Mouse (Mus musculus): ENCODE results near the gene Slc26a1. TPM values are rescaled to one million over a fixed set of nuclear protein-coding genes. Genes with fewer than 3 reads are reported as not detected.

Slc26a1 gene
- polyA plus RNA-seq, 1 experiment from 2014 or later: 1.1 TPM

DNA sequence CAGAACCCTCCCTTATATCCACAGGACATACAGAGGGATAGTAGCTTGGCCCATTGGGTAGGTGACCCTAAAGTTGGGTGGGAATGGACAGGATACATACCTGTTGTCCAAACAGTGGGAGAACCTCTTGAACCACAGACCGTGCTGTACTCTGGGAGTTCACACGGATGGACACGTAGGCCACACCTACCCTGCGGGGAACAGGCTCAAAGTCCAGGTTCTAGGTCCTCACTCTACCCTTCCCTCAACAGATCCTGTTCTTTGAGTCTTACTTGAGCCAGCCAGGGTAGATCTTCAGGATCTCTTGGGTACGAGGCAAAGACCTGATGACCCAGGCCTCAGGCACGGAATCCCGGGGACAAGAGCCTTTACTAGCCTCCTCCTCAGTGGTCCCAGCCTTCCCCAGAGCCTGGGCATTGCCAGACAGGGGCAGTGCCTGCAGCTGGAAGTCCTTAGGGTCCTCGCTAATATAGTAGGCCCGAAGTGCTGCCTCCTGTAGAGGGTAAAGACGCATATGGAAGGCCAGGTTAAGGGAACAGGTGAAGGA is 20.9 kb downstream of the Slc26a1 start:
- no peaks in the 10 kb centered on the region for H3K9me3 ChIP-seq
- H3K4me2 ChIP-seq: no peak overlapping the region
- no peak overlapping the region for H3K4me3 ChIP-seq
- no peaks in the 10 kb centered on the region for H3K27me3 ChIP-seq
- H3K36me3 ChIP-seq: peaks cover 84% of the 10 kb centered on the region
- ATAC-seq (ENCODE audit: insufficient number of reproducible peaks, insufficient read depth, low FRiP score, low TSS enrichment, low read depth): no peak
- H3K4me1 ChIP-seq: peaks cover 4% of the 10 kb centered on the region
- H3K27ac ChIP-seq: no peak overlapping the region
- 93% methylated on average over 10 of the region's 10 CpGs for WGBS
- H3K9ac ChIP-seq: no peak overlapping the region

- no peaks in the 10 kb centered on the region for H3K9me3 ChIP-seq
- H3K27ac ChIP-seq: no peak overlapping the region
- H3K9ac ChIP-seq: no peak overlapping the region
- H3K36me3 ChIP-seq: peaks cover 95% of the 10 kb centered on the region
- H3K4me3 ChIP-seq: no peak overlapping the region
- 90% methylated on average over 6 of the region's 6 CpGs for WGBS
- H3K4me1 ChIP-seq: no peaks in the 10 kb centered on the region
- ATAC-seq (ENCODE audit: insufficient number of reproducible peaks, insufficient read depth, low FRiP score, low TSS enrichment, low read depth): no peak
- no peaks in the 10 kb centered on the region for H3K27me3 ChIP-seq
- H3K4me2 ChIP-seq: no peak overlapping the region
These were observed 22.0 kb downstream of the Slc26a1 start for GRCm38 (mm10) chr5:108653341-108653740.

DNA sequence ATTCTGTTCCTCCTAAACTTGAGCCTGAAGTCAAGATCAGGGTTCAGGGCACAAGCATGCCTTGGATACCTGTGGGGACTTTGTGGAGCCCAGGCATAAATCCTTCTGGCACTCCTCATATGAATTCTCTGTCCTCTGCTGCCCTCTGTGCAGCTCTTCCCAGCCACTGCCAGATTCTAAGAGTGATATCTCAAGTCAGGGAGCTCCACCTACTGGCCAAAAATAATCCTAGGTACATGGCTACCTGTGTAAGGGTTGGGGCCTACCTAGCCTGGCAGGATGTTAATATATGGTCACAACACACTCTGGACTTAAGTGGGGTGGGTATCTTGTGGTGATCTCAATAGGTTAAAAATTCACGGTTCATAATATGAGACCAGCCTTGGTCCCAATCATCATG is 23.5 kb downstream of the Slc26a1 start:
- H3K36me3 ChIP-seq: peaks cover 96% of the 10 kb centered on the region
- ATAC-seq (ENCODE audit: insufficient number of reproducible peaks, insufficient read depth, low FRiP score, low TSS enrichment, low read depth): no peak
- H3K4me1 ChIP-seq: no peaks in the 10 kb centered on the region

DNA sequence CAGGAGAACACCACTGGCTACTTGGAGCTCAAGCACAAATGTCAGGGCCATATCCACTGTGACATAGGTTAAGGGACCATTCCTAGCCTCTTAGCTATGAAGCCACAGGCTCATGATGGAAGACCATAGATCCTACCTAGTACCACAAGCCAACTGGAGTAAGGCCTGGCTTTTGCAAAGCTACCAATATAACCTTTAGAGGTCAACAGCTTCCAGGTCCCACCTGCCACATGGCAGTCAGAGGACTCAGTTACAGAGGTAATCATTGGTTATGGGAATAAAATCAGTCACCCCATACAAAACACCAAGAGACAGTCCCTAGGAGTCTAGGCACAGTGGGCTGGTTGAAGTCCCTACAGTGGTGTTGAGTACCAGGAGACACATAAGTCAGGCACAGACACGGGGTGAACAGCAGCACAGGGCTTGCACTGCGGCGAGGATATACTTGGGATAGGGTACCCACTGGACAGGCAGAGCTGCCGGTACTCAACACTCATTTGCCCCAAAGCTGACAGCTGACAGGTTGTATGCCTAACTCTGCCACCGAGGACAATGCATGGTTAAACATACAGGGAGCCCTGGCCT is 24.1 kb downstream of the Slc26a1 start:
- Histone ChIP-seq H3K27me3 (no peaks in the 10 kb centered on the region), H3K27ac (no peak overlapping the region), H3K9ac (no peak overlapping the region), H3K4me2 (no peak overlapping the region), H3K4me1 (no peaks in the 10 kb centered on the region), H3K4me3 (no peak overlapping the region), H3K36me3 (peaks cover 97% of the 10 kb centered on the region), H3K9me3 (no peaks in the 10 kb centered on the region)
- 84% methylated on average over 5 of the region's 5 CpGs for WGBS
- ATAC-seq (ENCODE audit: insufficient number of reproducible peaks, insufficient read depth, low FRiP score, low TSS enrichment, low read depth): no peak

More for the DNA sequence above, 23.5 kb downstream of the Slc26a1 start:
- Histone ChIP-seq H3K27ac (no peak overlapping the region), H3K9ac (no peak overlapping the region), H3K9me3 (no peaks in the 10 kb centered on the region), H3K4me2 (no peak overlapping the region), H3K4me3 (no peak overlapping the region), H3K27me3 (no peaks in the 10 kb centered on the region)
- 48% methylated on average over 1 of the region's 1 CpGs for WGBS

- Histone ChIP-seq H3K9ac (no peak overlapping the region), H3K27ac (no peak overlapping the region), H3K4me1 (no peaks in the 10 kb centered on the region), H3K9me3 (no peaks in the 10 kb centered on the region), H3K27me3 (no peaks in the 10 kb centered on the region), H3K4me2 (no peak overlapping the region), H3K36me3 (peaks cover 97% of the 10 kb centered on the region), H3K4me3 (no peak overlapping the region)
- 88% methylated on average over 7 of the region's 7 CpGs for WGBS
- no peak for ATAC-seq (ENCODE audit: insufficient number of reproducible peaks, insufficient read depth, low FRiP score, low TSS enrichment, low read depth)
These were observed 25.0 kb downstream of the Slc26a1 start for GRCm38 (mm10) chr5:108650341-108650740.

DNA sequence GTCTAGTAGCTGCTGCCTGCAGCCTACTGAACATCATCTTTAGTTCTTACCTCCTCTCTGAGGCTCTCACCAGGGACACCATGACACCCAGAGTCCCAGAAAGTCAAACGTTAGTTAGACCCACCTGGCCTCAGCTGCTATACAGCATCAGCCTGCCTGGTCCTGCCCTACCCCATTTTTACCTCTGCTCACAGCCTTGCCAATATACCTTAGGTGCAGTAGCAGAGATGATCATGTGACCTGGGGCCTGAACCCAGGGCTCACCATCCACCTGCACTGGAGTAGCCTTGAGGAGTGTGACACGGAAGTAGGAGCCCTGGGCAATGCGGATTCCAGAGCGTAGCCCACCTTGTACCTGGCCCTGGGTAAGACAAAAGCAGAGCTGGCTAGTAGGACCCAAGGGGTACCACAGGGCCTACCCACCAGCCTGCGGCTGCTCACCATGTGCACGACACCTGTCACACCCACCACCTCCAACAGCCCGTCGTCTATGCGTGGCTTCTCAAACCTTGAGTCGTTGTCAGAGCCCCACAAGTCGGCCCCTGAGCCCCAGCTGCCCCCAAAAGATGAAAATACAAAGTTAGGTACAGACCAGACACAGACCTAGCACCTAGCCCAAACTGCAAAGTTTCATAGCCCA is 26.3 kb downstream of the Slc26a1 start:
- Histone ChIP-seq H3K4me1 (no peaks in the 10 kb centered on the region), H3K27ac (no peak overlapping the region), H3K9ac (no peak overlapping the region), H3K9me3 (no peaks in the 10 kb centered on the region), H3K36me3 (peaks cover 94% of the 10 kb centered on the region), H3K4me2 (no peak overlapping the region), H3K27me3 (no peaks in the 10 kb centered on the region), H3K4me3 (no peak overlapping the region)
- ATAC-seq (ENCODE audit: insufficient number of reproducible peaks, insufficient read depth, low FRiP score, low TSS enrichment, low read depth): no peak
- WGBS: 89% methylated on average over 11 of the region's 11 CpGs

DNA sequence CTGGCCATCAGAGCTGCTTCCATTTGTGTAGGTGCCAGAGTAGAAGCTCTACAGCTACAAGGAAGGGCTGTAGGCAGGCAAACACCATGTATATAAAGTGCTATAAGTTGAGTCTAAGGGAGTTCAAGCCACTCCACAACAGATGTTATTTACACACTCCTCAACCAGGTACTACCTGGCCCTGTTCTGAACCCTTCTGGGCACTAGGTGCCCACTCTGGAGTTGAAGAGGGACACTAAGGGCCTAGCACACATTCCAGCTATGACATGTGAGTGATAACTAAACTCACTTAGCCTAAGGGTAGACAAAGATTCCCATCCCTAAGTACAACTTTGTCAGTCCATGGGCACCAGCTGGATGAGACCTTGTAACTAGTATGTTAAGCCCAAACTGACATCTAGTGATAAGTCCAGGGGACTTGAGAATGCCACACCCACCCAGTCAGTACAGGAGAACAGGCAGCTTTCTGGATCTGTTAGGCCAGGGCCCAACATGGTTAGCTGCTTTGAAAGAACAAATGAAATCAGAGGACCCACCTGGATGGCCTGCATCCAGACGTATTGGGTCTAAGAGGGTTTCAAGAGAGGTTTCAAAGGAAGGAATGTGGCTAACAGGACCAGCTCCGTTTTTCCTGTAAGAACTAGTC is 27.4 kb downstream of the Slc26a1 start:
- peaks cover 92% of the 10 kb centered on the region for H3K36me3 ChIP-seq
- ATAC-seq (ENCODE audit: insufficient number of reproducible peaks, insufficient read depth, low FRiP score, low TSS enrichment, low read depth): no peak
- no peak overlapping the region for H3K27ac ChIP-seq
- H3K4me1 ChIP-seq: no peaks in the 10 kb centered on the region
- H3K4me3 ChIP-seq: no peak overlapping the region
- H3K9me3 ChIP-seq: no peaks in the 10 kb centered on the region
- 83% methylated on average over 2 of the region's 2 CpGs for WGBS
- H3K9ac ChIP-seq: no peak overlapping the region
- H3K4me2 ChIP-seq: no peak overlapping the region
- H3K27me3 ChIP-seq: no peaks in the 10 kb centered on the region

GRCm38 (mm10) chr5:108647311-108647710 is 28.1 kb downstream of the Slc26a1 start:
- Histone ChIP-seq H3K9ac (no peak overlapping the region), H3K4me1 (no peaks in the 10 kb centered on the region), H3K4me2 (no peak overlapping the region), H3K27ac (no peak overlapping the region), H3K9me3 (no peaks in the 10 kb centered on the region), H3K36me3 (peaks cover 92% of the 10 kb centered on the region), H3K27me3 (no peaks in the 10 kb centered on the region), H3K4me3 (no peak overlapping the region)
- ATAC-seq (ENCODE audit: insufficient number of reproducible peaks, insufficient read depth, low FRiP score, low TSS enrichment, low read depth): no peak
- WGBS: 84% methylated on average over 2 of the region's 2 CpGs

GRCm38 (mm10) chr5:108646343-108646660 is 29.1 kb downstream of the Slc26a1 start:
- no peaks in the 10 kb centered on the region for H3K27me3 ChIP-seq
- no peaks in the 10 kb centered on the region for H3K4me1 ChIP-seq
- 89% methylated on average over 3 of the region's 3 CpGs for WGBS
- no peak overlapping the region for H3K27ac ChIP-seq
- H3K4me2 ChIP-seq: no peak overlapping the region
- peaks cover 87% of the 10 kb centered on the region for H3K36me3 ChIP-seq
- H3K9me3 ChIP-seq: no peaks in the 10 kb centered on the region
- H3K4me3 ChIP-seq: no peak overlapping the region
- ATAC-seq (ENCODE audit: insufficient number of reproducible peaks, insufficient read depth, low FRiP score, low TSS enrichment, low read depth): no peak
- H3K9ac ChIP-seq: no peak overlapping the region

DNA sequence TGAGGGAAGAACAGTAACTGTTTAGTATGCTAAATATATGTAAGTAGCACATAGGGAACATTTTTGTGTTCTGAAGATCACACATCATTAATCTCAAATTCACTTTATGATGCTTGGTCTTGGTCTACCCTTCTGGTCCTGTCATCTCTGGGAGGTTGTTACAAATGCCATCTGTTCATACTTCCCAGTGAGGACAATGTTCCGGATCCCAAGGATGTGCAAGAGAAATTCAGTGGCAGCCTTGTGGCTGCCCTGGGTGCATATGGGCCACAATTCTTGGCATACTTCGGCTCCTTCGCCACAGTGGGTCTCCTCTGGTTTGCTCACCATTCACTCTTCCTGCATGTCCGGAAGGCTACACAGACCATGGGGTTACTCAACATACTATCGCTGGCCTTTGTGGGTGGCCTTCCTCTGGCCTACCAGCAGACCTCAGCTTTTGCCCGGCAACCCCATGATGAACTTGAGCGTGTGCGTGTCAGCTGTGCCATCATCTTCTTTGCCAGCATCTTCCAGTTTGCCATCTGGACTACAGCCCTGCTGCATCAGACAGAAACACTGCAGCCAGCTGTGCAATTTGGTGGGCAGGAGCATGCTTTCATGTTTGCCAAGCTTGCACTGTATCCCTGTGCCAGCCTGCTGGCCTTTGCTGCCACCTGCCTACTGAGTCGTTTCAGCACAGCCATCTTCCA is 29.6 kb downstream of the Slc26a1 start:
- no peaks in the 10 kb centered on the region for H3K27me3 ChIP-seq
- peaks cover 82% of the 10 kb centered on the region for H3K36me3 ChIP-seq
- H3K9me3 ChIP-seq: no peaks in the 10 kb centered on the region
- no peak overlapping the region for H3K27ac ChIP-seq
- H3K4me1 ChIP-seq: no peaks in the 10 kb centered on the region
- ATAC-seq (ENCODE audit: insufficient number of reproducible peaks, insufficient read depth, low FRiP score, low TSS enrichment, low read depth): no peak
- H3K9ac ChIP-seq: no peak overlapping the region
- no peak overlapping the region for H3K4me3 ChIP-seq
- no peak overlapping the region for H3K4me2 ChIP-seq
- 86% methylated on average over 9 of the region's 9 CpGs for WGBS

GRCm38 (mm10) chr5:108643674-108644073 is 31.7 kb downstream of the Slc26a1 start:
- H3K9ac ChIP-seq: no peak overlapping the region
- no peaks in the 10 kb centered on the region; the same call in 1 of the 2 replicates for H3K4me1 ChIP-seq
- WGBS: 76% methylated on average over 2 of the region's 2 CpGs
- H3K4me3 ChIP-seq: no peak overlapping the region
- H3K9me3 ChIP-seq: no peaks in the 10 kb centered on the region
- no peak overlapping the region for H3K27ac ChIP-seq
- ATAC-seq (ENCODE audit: insufficient number of reproducible peaks, insufficient read depth, low FRiP score, low TSS enrichment, low read depth): no peak
- no peak overlapping the region for H3K4me2 ChIP-seq
- H3K27me3 ChIP-seq: no peaks in the 10 kb centered on the region
- peaks cover 61% of the 10 kb centered on the region for H3K36me3 ChIP-seq
